Mouse (Mus musculus) layer of hippocampus, adult 8-10 months (tissue): Measurements from ENCODE around the gene Tmem209. TPM values are rescaled to one million over a fixed set of nuclear protein-coding genes. Genes with fewer than 3 reads are reported as not detected.
A peak's percentile ranks its signal among the peaks of the same experiment; 100 is the strongest.

Experiments
- DNase-seq, 2 experiments: peaks; one replicate each; pipeline ENCODE4 v3.0.0; 2022; ENCODE audit warnings: low spot score in 2 of 2
- total RNA-seq, 4 experiments: library from RNA; stranded (reverse); gene quantifications; 2 replicates each; pipeline ENCODE4 v1.2.4; 2022

Tmem209 gene
- total RNA-seq, 4 experiments from 2014 or later: 21.4 to 25.7 (median 24.1) TPM

DNA sequence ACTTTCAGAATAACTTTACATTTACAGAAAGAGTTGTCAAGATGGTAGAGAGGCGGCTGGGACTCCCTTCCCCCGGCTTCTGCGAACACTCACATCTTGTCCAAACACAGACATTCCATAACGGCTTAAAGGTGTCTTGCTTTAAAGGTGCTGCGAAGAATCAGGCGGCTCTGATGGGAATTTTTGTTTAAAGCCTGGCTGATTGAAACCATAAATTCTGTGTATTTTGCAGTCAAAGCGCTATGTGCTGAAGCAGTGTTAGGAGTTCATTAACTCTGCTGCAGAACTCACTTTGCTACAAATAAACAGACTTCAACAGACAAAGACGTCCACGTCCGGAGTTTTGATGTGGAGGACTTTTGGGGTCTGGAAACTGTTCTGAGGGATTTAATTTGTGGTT is 28.7 kb upstream of the Tmem209 start:
- no peak for DNase-seq

GRCm38 (mm10) chr6:30535340-30535739 is 25.8 kb upstream of the Tmem209 start:
- no peak for DNase-seq

DNA sequence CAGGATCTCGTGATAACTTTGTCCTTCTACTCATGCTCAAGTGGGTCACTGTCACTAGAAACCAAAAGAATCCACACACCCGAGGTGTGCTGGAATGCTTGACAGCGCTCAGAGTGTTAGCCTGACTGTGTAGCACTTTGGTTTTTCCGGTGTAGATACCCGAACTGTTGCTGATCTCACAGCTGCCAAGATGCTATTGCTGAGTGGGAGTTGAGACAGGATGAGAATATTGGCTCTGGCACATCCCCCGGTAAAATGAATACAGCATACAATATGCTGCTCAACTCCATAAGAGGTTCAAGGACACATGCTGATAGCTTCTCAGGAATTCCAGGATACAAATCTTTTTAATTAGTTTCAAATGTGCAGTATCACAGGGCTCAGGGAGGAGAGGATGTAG is 19.2 kb upstream of the Tmem209 start:
- DNase-seq: peak in 1 of 2 experiments; percentile 24

- no peak for DNase-seq
Measured at GRCm38 (mm10) chr6:30526586-30527515, 17.3 kb upstream of the Tmem209 start.

GRCm38 (mm10) chr6:30525456-30526332 is 16.1 kb upstream of the Tmem209 start:
- no peak for DNase-seq

- DNase-seq: no peak
Measured at GRCm38 (mm10) chr6:30520400-30520799, 10.8 kb upstream of the Tmem209 start.

DNA sequence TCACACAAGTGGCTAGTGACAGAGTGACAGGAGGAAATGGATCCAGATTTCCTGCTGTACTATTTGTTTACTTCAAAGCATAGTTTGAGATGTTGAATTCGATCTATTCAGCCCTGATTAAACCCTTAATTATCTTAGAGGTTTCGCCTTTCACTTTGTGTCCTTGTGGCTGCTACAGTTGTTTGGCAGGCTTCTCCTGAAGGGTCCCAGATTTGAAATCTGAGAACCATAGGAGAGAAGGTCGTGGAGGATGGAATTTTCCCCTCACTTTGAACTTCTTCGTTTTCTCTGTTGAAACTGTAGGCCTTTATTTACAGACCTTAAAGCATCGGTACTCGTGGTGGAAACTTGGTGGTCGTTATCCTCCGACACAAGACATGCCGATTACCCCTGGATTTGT is 4.7 kb upstream of the Tmem209 start:
- DNase-seq: no peak

GRCm38 (mm10) chr6:30510291-30510690 is 708 bp upstream of the Tmem209 start:
- DNase-seq: no peak

- DNase-seq: no peak
Measured at GRCm38 (mm10) chr6:30508824-30509223, 759 bp downstream of the Tmem209 start.

DNA sequence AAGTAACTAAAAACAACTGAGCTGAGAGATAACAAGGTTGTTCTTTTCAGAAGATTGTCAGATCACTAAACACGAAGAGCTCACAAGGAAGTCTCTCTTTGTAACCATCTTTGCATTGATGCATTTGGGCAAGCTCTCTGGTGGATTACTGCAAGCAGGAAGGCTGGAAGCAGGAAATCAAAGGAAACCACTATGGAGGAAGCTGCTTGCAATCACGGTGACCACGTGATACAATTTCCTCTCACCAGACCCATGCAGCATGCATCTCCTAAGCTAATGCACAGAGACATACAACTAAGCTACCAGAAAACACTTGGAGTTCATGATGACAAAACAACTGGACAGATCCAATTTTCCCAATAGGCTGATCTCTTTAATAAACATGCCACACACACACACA is 10.5 kb downstream of the Tmem209 start:
- no peak for DNase-seq

DNA sequence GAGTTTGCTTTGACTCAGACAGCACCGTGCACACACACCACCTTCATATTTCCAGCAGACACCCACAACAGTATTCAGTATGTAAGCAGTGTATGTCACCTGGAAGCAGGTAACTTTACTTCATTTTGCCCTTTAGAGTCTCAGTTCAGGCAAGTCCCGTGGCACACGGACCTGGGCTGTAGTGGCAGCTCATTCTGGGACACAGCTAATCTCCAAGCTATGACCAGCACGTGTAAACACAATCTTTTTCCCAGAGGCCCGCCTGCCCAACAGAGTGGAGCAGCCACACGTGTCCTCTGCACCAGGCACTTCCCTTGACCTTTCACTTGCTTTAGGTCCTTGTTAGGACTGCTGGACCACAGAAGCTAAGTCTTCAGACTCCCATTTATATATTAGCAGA is 23.1 kb downstream of the Tmem209 start:
- no peak for DNase-seq

- no peak for DNase-seq
Measured at GRCm38 (mm10) chr6:30482908-30483307, 26.7 kb downstream of the Tmem209 start.

GRCm38 (mm10) chr6:30479418-30479817 is 30.2 kb downstream of the Tmem209 start:
- DNase-seq: no peak

DNA sequence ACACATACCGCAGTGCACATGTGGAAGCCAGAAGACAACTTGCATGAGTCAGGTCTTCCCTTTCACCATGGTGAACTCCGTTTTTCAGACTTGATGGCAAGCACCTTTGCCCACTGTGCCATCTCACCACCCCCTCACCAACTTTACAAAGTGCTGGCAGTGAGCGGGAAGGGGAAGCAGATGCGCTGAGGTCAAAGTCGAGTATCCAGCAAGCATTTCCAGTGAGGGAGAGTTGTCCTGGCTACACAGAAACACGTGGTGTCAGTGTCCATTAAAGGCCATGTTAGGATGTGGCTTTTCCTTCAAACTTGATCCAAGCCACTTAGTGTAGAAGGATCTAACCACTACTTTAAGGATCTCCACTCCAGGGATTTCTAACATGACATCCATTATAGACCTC is 31.8 kb downstream of the Tmem209 start:
- no peak for DNase-seq

- no peak for DNase-seq
Measured at GRCm38 (mm10) chr6:30477210-30477714, 32.3 kb downstream of the Tmem209 start.

DNA sequence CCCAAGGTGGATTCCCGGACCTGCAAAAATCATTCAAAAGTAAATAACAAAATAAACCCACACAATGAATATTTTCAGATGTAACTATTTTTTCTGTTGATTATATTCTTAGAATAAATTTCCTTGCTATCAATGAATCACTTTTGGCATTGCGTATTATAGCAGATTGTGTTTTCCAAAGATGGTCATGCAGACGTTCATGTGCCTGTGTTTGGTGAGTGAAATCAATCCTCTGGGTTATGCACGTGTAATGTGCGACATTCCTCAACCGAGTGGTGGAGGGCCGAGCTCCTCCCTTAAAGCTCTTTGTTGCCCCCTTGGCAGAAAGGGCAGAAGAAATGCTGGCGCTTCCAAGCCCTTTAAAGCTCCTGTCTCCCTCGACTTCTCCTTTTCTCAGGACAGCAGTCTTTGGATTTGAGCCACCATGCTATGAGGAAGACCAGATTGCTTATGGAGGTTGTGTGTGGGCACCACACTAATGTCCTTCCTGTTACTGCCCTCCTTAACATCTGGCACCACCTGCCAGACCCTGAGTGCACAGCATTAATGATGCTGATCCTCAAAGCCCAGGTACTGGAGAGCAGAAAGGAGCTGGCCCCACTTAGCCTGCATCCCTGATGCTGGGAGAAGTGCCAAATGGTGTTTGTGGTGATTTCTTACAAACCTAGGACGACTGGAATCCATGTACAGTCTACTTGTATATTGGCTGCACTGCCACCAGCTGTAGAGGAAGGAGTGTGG is 33.4 kb downstream of the Tmem209 start:
- DNase-seq: no peak

DNA sequence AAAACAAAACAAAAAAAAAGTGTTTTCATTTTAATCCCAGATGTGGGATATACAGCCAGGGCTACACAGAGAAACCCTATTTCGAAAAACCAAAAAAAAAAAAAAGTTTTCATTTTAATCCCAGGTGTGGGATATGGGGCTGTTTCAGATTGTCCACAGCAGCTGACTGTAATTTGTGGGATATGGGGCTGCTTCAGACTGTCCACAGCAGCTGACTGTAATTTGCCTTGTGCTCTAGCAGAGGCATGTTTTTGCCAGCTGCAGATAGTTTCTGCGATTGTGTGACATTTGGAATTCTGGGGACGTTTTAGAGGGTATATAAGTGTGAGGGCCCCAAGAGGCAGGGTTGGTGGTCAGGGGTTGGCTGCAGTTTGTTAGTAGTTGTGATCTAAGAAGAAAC is 37.9 kb downstream of the Tmem209 start:
- DNase-seq: no peak

DNA sequence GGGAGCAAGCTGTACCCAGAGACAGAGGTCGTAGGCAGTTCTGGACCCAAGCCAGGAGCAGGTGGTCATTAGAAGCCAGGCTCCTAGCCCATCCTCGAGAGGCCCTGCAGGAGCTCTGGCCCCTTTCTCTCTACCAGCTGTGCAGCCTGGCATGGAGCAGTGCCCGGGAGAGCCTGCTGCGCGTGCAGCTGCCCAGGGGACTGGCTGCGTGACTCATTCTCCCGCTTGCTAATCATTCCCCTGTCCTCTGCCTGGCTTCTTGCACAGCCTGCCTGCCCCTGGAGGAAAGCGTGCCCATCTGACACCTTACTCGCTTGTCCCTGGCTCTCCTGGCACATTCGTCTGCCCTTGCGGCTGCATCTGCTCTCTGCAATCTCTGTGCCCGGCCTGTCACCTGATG is 40.2 kb downstream of the Tmem209 start:
- DNase-seq: no peak

GRCm38 (mm10) chr6:30468684-30469083 is 40.9 kb downstream of the Tmem209 start:
- DNase-seq: no peak

DNA sequence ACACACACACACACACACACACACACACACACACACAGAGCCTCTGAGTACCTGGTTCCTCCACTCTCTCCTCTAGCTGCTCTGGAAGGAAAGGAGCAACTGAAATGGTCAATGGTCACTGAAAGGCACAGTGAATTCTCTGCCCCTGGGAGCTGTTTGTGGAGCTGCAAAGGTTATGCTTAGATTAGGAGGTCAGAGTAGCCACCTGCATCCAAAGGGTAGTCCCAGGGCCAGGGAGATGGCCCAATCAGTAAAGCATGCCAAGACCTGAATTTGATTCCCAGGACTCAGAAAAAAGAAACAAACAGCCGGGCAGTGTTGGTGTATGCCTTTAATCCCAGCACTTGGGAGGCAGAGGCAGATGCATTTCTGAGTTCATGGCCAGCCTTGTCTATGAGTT is 41.5 kb downstream of the Tmem209 start:
- DNase-seq: no peak

- DNase-seq: no peak
Measured at GRCm38 (mm10) chr6:30465586-30465985, 44.0 kb downstream of the Tmem209 start.
